Mouse (Mus musculus) E14TG2a.4 (cell line): ENCODE data around the gene Adgrg3.

Source experiments
- CTCF ChIP-seq: conservative IDR thresholded peaks from 2 replicates; pipeline ENCODE4 v1.5.1; 2014; ENCODE audit warnings: low read length
- NANOG ChIP-seq: IDR thresholded peaks from 2 replicates; pipeline ENCODE4 v1.6.1; 2014; ENCODE audit warnings: borderline replicate concordance, low read length, mixed read lengths
- POU5F1 ChIP-seq: IDR thresholded peaks from 2 replicates; pipeline ENCODE4 v1.6.1; 2014; ENCODE audit warnings: low read length, borderline replicate concordance

- no peak for TF ChIP-seq CTCF
- TF ChIP-seq POU5F1 = no peak
- no peak for TF ChIP-seq NANOG
Observed at GRCm38 (mm10) chr8:95037106-95037925, 19.8 kb downstream of the Adgrg3 start.
